21 mouse cellular contexts compared by ENCODE assay signal in the genomic region with DNA sequence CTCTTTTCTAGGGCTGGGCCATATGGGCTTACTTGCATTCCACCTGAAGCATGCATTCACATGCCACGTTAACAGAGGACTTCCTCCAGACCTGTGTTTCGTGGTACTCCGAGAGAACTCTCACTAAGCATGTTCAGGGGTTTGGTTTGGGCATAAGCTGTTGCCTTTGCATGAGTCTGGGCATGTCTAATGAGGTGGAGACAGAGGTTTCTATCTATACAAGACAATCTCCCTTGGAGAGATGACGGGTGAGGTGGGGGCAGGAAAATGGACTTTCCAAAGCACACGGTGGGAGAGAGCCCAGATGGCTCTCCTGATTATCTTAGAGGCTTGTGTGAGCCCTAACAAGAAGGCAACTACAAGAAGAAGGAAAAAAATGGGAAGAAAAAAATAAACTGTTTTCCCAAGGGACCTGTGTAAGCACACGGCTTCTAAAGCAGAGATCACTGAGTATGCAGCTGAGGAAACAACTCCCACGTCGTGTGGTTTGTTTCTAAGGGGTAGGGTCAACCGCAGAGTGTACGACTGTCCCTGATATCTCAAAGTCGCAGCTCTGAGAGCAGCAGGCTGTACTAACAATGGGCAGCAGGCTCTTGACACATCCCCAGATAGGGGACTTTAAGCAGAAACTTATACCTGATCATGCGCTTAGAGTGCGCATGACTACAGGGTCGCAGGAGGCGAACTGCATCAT. TPM values are rescaled to one million over a fixed set of nuclear protein-coding genes. Genes with fewer than 3 reads are reported as not detected.
A peak's percentile ranks its signal among the peaks of the same experiment; 100 is the strongest.
DNase-seq lines count a peak whose midpoint lies in the region; ATAC-seq and TF ChIP-seq lines count a peak whose summit lies in the region.
"Had no signal": no experiment of that assay in that cellular context is flagged by ENCODE, and none has a peak within 500 bp of the region (broad histone marks: within the 10 kb centered on the region; RNA-seq: fewer than 3 reads in every experiment).

No protein-coding gene starts in this region.

- H3K9me3 ChIP-seq in limb, embryonic 12.5 days: no peaks in the 10 kb centered on the region
- H3K9me3 ChIP-seq in limb, embryonic 10.5 days (replicated peaks): no peaks in the 10 kb centered on the region
- no peaks in the 10 kb centered on the region for H3K9me3 ChIP-seq in liver, postnatal 0 days (ENCODE audit: low read length)
- H3K9me3 ChIP-seq in forebrain, embryonic 13.5 days (replicated peaks): no peaks in the 10 kb centered on the region
- H3K9me3 ChIP-seq: embryonic facial prominence, embryonic 13.5 days; forebrain, embryonic 10.5 days; heart, embryonic 13.5 days; hindbrain, embryonic 10.5 days; neural tube, embryonic 15.5 days had no signal

- TF ChIP-seq CTCF in liver, postnatal 0 days (IDR thresholded peaks at IDR 0.05; ENCODE audit: low read depth): no peak

- H3K9ac ChIP-seq in limb, embryonic 12.5 days (replicated peaks): no peak overlapping the region
- no peak overlapping the region for H3K9ac ChIP-seq in liver, postnatal 0 days (replicated peaks)
- H3K9ac ChIP-seq in forebrain, embryonic 13.5 days: no peak overlapping the region
- H3K9ac ChIP-seq: embryonic facial prominence, embryonic 13.5 days; heart, embryonic 13.5 days; neural tube, embryonic 15.5 days had no signal

- H3K27me3 ChIP-seq in limb, embryonic 12.5 days: no peaks in the 10 kb centered on the region
- H3K27me3 ChIP-seq in limb, embryonic 10.5 days (ENCODE audit: low read depth, poor library complexity, severe bottlenecking): no peaks in the 10 kb centered on the region
- no peaks in the 10 kb centered on the region for H3K27me3 ChIP-seq in liver, postnatal 0 days (ENCODE audit: insufficient read depth, low read length)
- H3K27me3 ChIP-seq in forebrain, embryonic 13.5 days: no peaks in the 10 kb centered on the region
- H3K27me3 ChIP-seq: embryonic facial prominence, embryonic 13.5 days; heart, embryonic 13.5 days; neural tube, embryonic 15.5 days had no signal

- H3K4me3 ChIP-seq in limb, embryonic 12.5 days (replicated peaks): no peak overlapping the region
- H3K4me3 ChIP-seq in limb, embryonic 10.5 days: no peak overlapping the region
- H3K4me3 ChIP-seq in liver, postnatal 0 days (ENCODE audit: low read depth, low read length): no peak overlapping the region
- no peak overlapping the region for H3K4me3 ChIP-seq in forebrain, embryonic 13.5 days
- H3K4me3 ChIP-seq: embryonic facial prominence, embryonic 13.5 days; forebrain, embryonic 10.5 days; heart, embryonic 13.5 days; hindbrain, embryonic 10.5 days; neural tube, embryonic 15.5 days had no signal

- no peaks in the 10 kb centered on the region for H3K36me3 ChIP-seq in limb, embryonic 12.5 days
- H3K36me3 ChIP-seq in limb, embryonic 10.5 days: no peaks in the 10 kb centered on the region
- H3K36me3 ChIP-seq in liver, postnatal 0 days (replicated peaks; ENCODE audit: insufficient read depth, low read length): no peaks in the 10 kb centered on the region
- no peaks in the 10 kb centered on the region for H3K36me3 ChIP-seq in forebrain, embryonic 13.5 days (ENCODE audit: poor library complexity, severe bottlenecking)
- H3K36me3 ChIP-seq: embryonic facial prominence, embryonic 13.5 days; forebrain, embryonic 10.5 days; heart, embryonic 13.5 days; hindbrain, embryonic 10.5 days; neural tube, embryonic 15.5 days had no signal

- TF ChIP-seq EP300 in liver, postnatal 0 days (IDR thresholded peaks at IDR 0.05; ENCODE audit: low read depth): peak; percentile 59; the same call in 1 of the 2 replicates

- H3K4me2 ChIP-seq in limb, embryonic 12.5 days: no peak overlapping the region; the same call in 1 of the 2 replicates
- H3K4me2 ChIP-seq in liver, postnatal 0 days (ENCODE audit: low read depth, low read length): no peak overlapping the region
- no peak overlapping the region for H3K4me2 ChIP-seq in forebrain, embryonic 13.5 days
- H3K4me2 ChIP-seq: embryonic facial prominence, embryonic 13.5 days; heart, embryonic 13.5 days; neural tube, embryonic 15.5 days had no signal

- 76% methylated on average over 15 of the region's 15 CpGs for WGBS in limb, embryonic 12.5 days
- WGBS in limb, embryonic 10.5 days: 86% methylated on average over 15 of the region's 15 CpGs
- 35% methylated on average over 15 of the region's 15 CpGs for WGBS in liver, postnatal 0 days (ENCODE audit: insufficient replicate concordance)
- WGBS in forebrain, embryonic 13.5 days: 88% methylated on average over 15 of the region's 15 CpGs

- no peak for DNase-seq in limb, embryonic 10.5 days (ENCODE audit: low spot score)
- peak; percentile 30 for DNase-seq in c-Kit-positive CD71-negative TER-119-negative erythroid progenitor cells, embryonic 14.5 days (ENCODE audit: low read depth)
- no peak for DNase-seq in liver, postnatal 0 days
- no peak for DNase-seq in urinary bladder, postnatal 4 days (ENCODE audit: low spot score in 2 of 2)
- DNase-seq: adrenal gland, postnatal 14 days; cerebellum, postnatal 14 days; gastrocnemius, postnatal 25 days; layer of hippocampus, postnatal 36 days; left cerebral cortex, postnatal 4 days; lung, postnatal 36 days; retina, postnatal 1 day; thymus, adult 18-20 months had no signal

- no peak for ATAC-seq in limb, embryonic 12.5 days (ENCODE audit: insufficient number of reproducible peaks, insufficient read depth, low FRiP score, low TSS enrichment, low read depth)
- peak; percentile 70 to 82 for ATAC-seq in hematopoietic stem cell, adult 5-6 weeks (replicated peaks in 1 of 2; ENCODE audit: insufficient read depth in 1 of 2, low FRiP score in 2 of 2, low TSS enrichment in 1 of 2, low read depth in 1 of 2, poor library complexity in 2 of 2, severe bottlenecking in 2 of 2)
- ATAC-seq in liver, postnatal 0 days: peak; percentile 94
- ATAC-seq in forebrain, embryonic 13.5 days: no peak
- ATAC-seq: CD4-positive, CD25-positive, alpha-beta regulatory T cell, adult 4 months had no signal

- H3K27ac ChIP-seq in limb, embryonic 12.5 days: peak overlapping the region; percentile 56; the same call in 1 of the 2 replicates
- H3K27ac ChIP-seq in limb, embryonic 10.5 days: no peak overlapping the region
- no peak overlapping the region for H3K27ac ChIP-seq in liver, postnatal 0 days (ENCODE audit: low read depth)
- no peak overlapping the region for H3K27ac ChIP-seq in forebrain, embryonic 13.5 days
- H3K27ac ChIP-seq: embryonic facial prominence, embryonic 13.5 days; forebrain, embryonic 10.5 days; heart, embryonic 13.5 days; hindbrain, embryonic 10.5 days; neural tube, embryonic 15.5 days had no signal

- H3K4me1 ChIP-seq in limb, embryonic 12.5 days (replicated peaks): peaks cover 35% of the 10 kb centered on the region
- H3K4me1 ChIP-seq in limb, embryonic 10.5 days: peaks cover 32% of the 10 kb centered on the region
- H3K4me1 ChIP-seq in liver, postnatal 0 days (ENCODE audit: insufficient read depth): no peaks in the 10 kb centered on the region
- no peaks in the 10 kb centered on the region for H3K4me1 ChIP-seq in forebrain, embryonic 13.5 days
- H3K4me1 ChIP-seq: heart, embryonic 13.5 days had no signal

RNA-seq across cellular contexts. Expression of a gene that starts 50.7 kb away (rescaled TPM):
- 3.6 and 3.8 TPM in 2 replicates for polyA plus RNA-seq in limb, embryonic 12.5 days (2016; fragmentation: Nextera tagmentation; extraction: Ambion mirVana)
- polyA plus RNA-seq in limb, embryonic 10.5 days (2016; fragmentation: Nextera tagmentation; extraction: Ambion mirVana): 4.0 and 4.9 TPM in 2 replicates
- 3.9 and 4.5 TPM in 2 replicates for total RNA-seq in hematopoietic stem cell, adult 5-6 weeks (2017)
- polyA plus RNA-seq in liver, postnatal 0 days (2015; fragmentation: Nextera tagmentation; extraction: Ambion mirVana): 0.53 and 0.60 TPM in 2 replicates
- polyA plus RNA-seq in forebrain, embryonic 13.5 days (2015; fragmentation: Nextera tagmentation; extraction: Ambion mirVana): 4.2 and 5.4 TPM in 2 replicates

Comparison
In these comparisons a context has a peak if more than half of its experiments do, and no peak if none do; other contexts are left out.
1. ATAC-seq: peak in hematopoietic stem cell, adult 5-6 weeks (2 of 2) and liver, postnatal 0 days (single experiment); none in limb, embryonic 12.5 days (single experiment) and forebrain, embryonic 13.5 days (single experiment).